Mouse (Mus musculus) ES-E14 (cell line): ENCODE results near the gene Adamtsl5. TPM values are rescaled to one million over a fixed set of nuclear protein-coding genes. Genes with fewer than 3 reads are reported as not detected.

Experiments used
- DNase-seq: peaks from one replicate; pipeline ENCODE4 v3.0.0-alpha.2; 2013; ENCODE audit warnings: low read depth, low spot score
- H3K27ac ChIP-seq: 2 replicates; pipeline ENCODE4 v1.5.1; 2012; ENCODE audit warnings: low read depth, mild to moderate bottlenecking, low read length, moderate library complexity, mixed read lengths; ENCODE audit not compliant: poor library complexity, insufficient read depth, severe bottlenecking
- H3K36me3 ChIP-seq: 2 replicates; pipeline ENCODE4 v1.6.1; 2012; ENCODE audit warnings: mild to moderate bottlenecking, low read length, moderate library complexity, mixed read lengths; ENCODE audit not compliant: control insufficient read depth, poor library complexity, insufficient read depth, severe bottlenecking
- H3K4me1 ChIP-seq, 2 experiments: fragments of 150-350 bp in 1 of 2; sonication (generic) in 1 of 2; 2 replicates each; pipeline ENCODE4 v1.6.1; 2012; ENCODE audit warnings: low read length in 2 of 2, mild to moderate bottlenecking in 1 of 2, mixed read lengths in 1 of 2; ENCODE audit not compliant: control insufficient read depth in 2 of 2, insufficient read depth in 2 of 2, poor library complexity in 1 of 2
- H3K4me3 ChIP-seq, 2 experiments: fragments of 150-350 bp in 1 of 2; sonication (generic) in 1 of 2; 2 replicates each; pipeline ENCODE4 v1.5.1; 2012; ENCODE audit warnings: low read length in 2 of 2, low read depth in 1 of 2, mild to moderate bottlenecking in 1 of 2, mixed read lengths in 1 of 2; ENCODE audit not compliant: insufficient read depth in 1 of 2, poor library complexity in 1 of 2, severe bottlenecking in 1 of 2
- H3K9ac ChIP-seq: 2 replicates; pipeline ENCODE4 v1.6.1; 2012; ENCODE audit warnings: low read depth, mild to moderate bottlenecking, low read length, mixed read lengths; ENCODE audit not compliant: poor library complexity, insufficient read depth, severe bottlenecking
- H3K9me3 ChIP-seq: fragments of 150-350 bp; sonication (generic); 2 replicates; pipeline ENCODE4 v1.6.1; 2012; ENCODE audit warnings: low read depth, mild to moderate bottlenecking, low read length; ENCODE audit not compliant: control insufficient read depth, insufficient read depth
- CHD2 ChIP-seq: IDR thresholded peaks from 2 replicates; pipeline ENCODE4 v1.6.1; 2014; ENCODE audit warnings: mild to moderate bottlenecking, low read depth, low read length, inconsistent platforms
- HCFC1 ChIP-seq: IDR thresholded peaks from 2 replicates; pipeline ENCODE4 v1.6.1; 2012; ENCODE audit warnings: low read length, inconsistent platforms, borderline replicate concordance; ENCODE audit not compliant: insufficient read depth
- MAFK ChIP-seq: IDR thresholded peaks from 2 replicates; pipeline ENCODE4 v1.6.1; 2014; ENCODE audit warnings: mild to moderate bottlenecking, low read depth, low read length, inconsistent platforms; ENCODE audit not compliant: insufficient read depth
- ZC3H11A ChIP-seq: IDR thresholded peaks from 2 replicates; pipeline ENCODE4 v1.6.1; 2012; ENCODE audit warnings: low read depth, mild to moderate bottlenecking, inconsistent platforms, low read length, borderline replicate concordance
- ZNF384 ChIP-seq: IDR thresholded peaks from 2 replicates; pipeline ENCODE4 v1.6.1; 2012; ENCODE audit warnings: low read depth, low read length, inconsistent platforms
- in situ Hi-C, 2 experiments: fragments of 600-800 bp; cut with MboI; formaldehyde crosslinking; loops; one replicate each; pipeline ENCODE4 v1.15.1; 2025; ENCODE audit warnings: low sequenced_read_pairs in 2 of 2, inconsistent platforms in 1 of 2; ENCODE audit not compliant: unreplicated experiment in 2 of 2
- total RNA-seq: library from RNA; depleted of rRNA; stranded (reverse); fragments of 300-350 nt; gene quantifications from 2 replicates; pipeline ENCODE4 v1.2.3, GENCODE M21; 2012

Gene Adamtsl5
- total RNA-seq, 1 experiment, result 2.4 TPM

GRCm38 (mm10) chr10:80313627-80314201, 34.5 kb downstream of the Adamtsl5 start:
- Histone ChIP-seq H3K9me3 (no peaks in the 10 kb centered on the region), H3K27ac (no peak overlapping the region), H3K9ac (no peak overlapping the region), H3K4me3 (peak overlapping the region; percentile 44 to 49; a peak in 2 of 4 replicates), H3K36me3 (0 out of 2 replicates have a peak, but pooled peaks cover 3% of the 10 kb centered on the region), H3K4me1 (peaks cover 0 to 24% of the 10 kb centered on the region in 2 experiments; a peak in 2 of 4 replicates)
- DNase-seq, result no peak
- in situ Hi-C loops, result no loop called here
- TF ChIP-seq MAFK, result no peak
- TF ChIP-seq HCFC1, result no peak

- peak overlapping the region; percentile 2; the same call in 1 of the 2 replicates for H3K9ac ChIP-seq
- TF ChIP-seq ZNF384 (no peak), MAFK (no peak), CHD2 (no peak), ZC3H11A (no peak), HCFC1 (no peak)
- in situ Hi-C loops, result no loop called here
- H3K4me3 ChIP-seq, result peak overlapping the region; percentile 44 to 49; a peak in 2 of 4 replicates
- no peak for DNase-seq
- no peaks in the 10 kb centered on the region for H3K9me3 ChIP-seq
- no peak overlapping the region for H3K27ac ChIP-seq
- H3K4me1 ChIP-seq, result peaks cover 0 to 24% of the 10 kb centered on the region in 2 experiments; a peak in 2 of 4 replicates
- H3K36me3 ChIP-seq, result 0 out of 2 replicates have a peak, but pooled peaks cover 3% of the 10 kb centered on the region
These were observed 35.4 kb downstream of the Adamtsl5 start for GRCm38 (mm10) chr10:80312586-80313504.

- no peak for TF ChIP-seq CHD2
- TF ChIP-seq MAFK, result no peak
- TF ChIP-seq HCFC1, result no peak
- TF ChIP-seq ZNF384, result no peak
- TF ChIP-seq ZC3H11A, result no peak
- H3K9me3 ChIP-seq, result no peaks in the 10 kb centered on the region
- H3K27ac ChIP-seq, result no peak overlapping the region
- H3K36me3 ChIP-seq, result no peaks in the 10 kb centered on the region
- H3K4me3 ChIP-seq, result peak overlapping the region; percentile 34
- H3K9ac ChIP-seq, result 0 out of 2 replicates have a peak overlapping the region, but pooled peaks have one; percentile 5
- H3K4me1 ChIP-seq, result peaks cover 0 to 24% of the 10 kb centered on the region in 2 experiments; a peak in 2 of 4 replicates
- in situ Hi-C loops, result no loop called here
- no peak for DNase-seq
These were observed 36.7 kb downstream of the Adamtsl5 start for GRCm38 (mm10) chr10:80311560-80311959.

- in situ Hi-C loops, result no loop called here
- H3K9me3 ChIP-seq, result no peaks in the 10 kb centered on the region
- H3K27ac ChIP-seq, result no peak overlapping the region
- peak overlapping the region; percentile 70 to 88 for H3K4me3 ChIP-seq
- H3K4me1 ChIP-seq, result no peaks in the 10 kb centered on the region
- H3K36me3 ChIP-seq, result no peaks in the 10 kb centered on the region
- DNase-seq, result peak; percentile 87
- TF ChIP-seq HCFC1 (peak; percentile 37; the same call in 1 of the 2 replicates), ZC3H11A (no peak)
- peak overlapping the region; percentile 42 for H3K9ac ChIP-seq
These were observed 43.4 kb downstream of the Adamtsl5 start for GRCm38 (mm10) chr10:80304862-80305261.
